Mouse (Mus musculus) cerebellum, adult 18-20 months (tissue): ENCODE measurements around the gene Gm1113.

Experiments used
- DNase-seq, 2 experiments: peaks; one replicate each; pipeline ENCODE4 v3.0.0; 2021

Gm1113 gene

GRCm38 (mm10) chr9:35518169-35518568 lies at the start of gene Gm1113:
Gm1113 (minus strand) TSS chr9:35518269.
- DNase-seq: no peak

GRCm38 (mm10) chr9:35564536-35565240 lies 46.6 kb upstream of the Gm1113 start:
- no peak for DNase-seq

- no peak for DNase-seq
Measured at GRCm38 (mm10) chr9:35561583-35561982, 43.5 kb upstream of the Gm1113 start.

GRCm38 (mm10) chr9:35561076-35561475 lies 43.0 kb upstream of the Gm1113 start:
- DNase-seq: no peak

- peak; percentile 86 to 88 for DNase-seq
Measured at GRCm38 (mm10) chr9:35559009-35559890, 41.2 kb upstream of the Gm1113 start.

GRCm38 (mm10) chr9:35558257-35559008 lies 40.4 kb upstream of the Gm1113 start, which contains the start of the genes Ddx25 and Pus3:
Ddx25 (minus strand) TSS chr9:35558528.
Pus3 (plus strand) TSS chr9:35558595.
- peak; percentile 83 to 94 for DNase-seq

GRCm38 (mm10) chr9:35556494-35557102 lies 38.5 kb upstream of the Gm1113 start:
- no peak for DNase-seq

- DNase-seq: no peak
Measured at GRCm38 (mm10) chr9:35548455-35548854, 30.4 kb upstream of the Gm1113 start.

- no peak for DNase-seq
Measured at GRCm38 (mm10) chr9:35546745-35547144, 28.7 kb upstream of the Gm1113 start.

- no peak for DNase-seq
Measured at GRCm38 (mm10) chr9:35545704-35546103, 27.6 kb upstream of the Gm1113 start.

- no peak for DNase-seq
Measured at GRCm38 (mm10) chr9:35544666-35545065, 26.6 kb upstream of the Gm1113 start.

- DNase-seq: no peak
Measured at GRCm38 (mm10) chr9:35543099-35543860, 25.2 kb upstream of the Gm1113 start.

GRCm38 (mm10) chr9:35541941-35542340 lies 23.9 kb upstream of the Gm1113 start:
- no peak for DNase-seq

- DNase-seq: peak; percentile 82 to 83
Measured at GRCm38 (mm10) chr9:35541488-35541887, 23.4 kb upstream of the Gm1113 start.

GRCm38 (mm10) chr9:35541024-35541423 lies 23.0 kb upstream of the Gm1113 start:
- no peak for DNase-seq

- DNase-seq: no peak
Measured at GRCm38 (mm10) chr9:35539001-35539750, 21.1 kb upstream of the Gm1113 start.

GRCm38 (mm10) chr9:35535876-35536275 lies 17.8 kb upstream of the Gm1113 start:
- DNase-seq: no peak

- DNase-seq: peak; percentile 50 to 72
Measured at GRCm38 (mm10) chr9:35535110-35535509, 17.0 kb upstream of the Gm1113 start.

- DNase-seq: no peak
Measured at GRCm38 (mm10) chr9:35533266-35533665, 15.2 kb upstream of the Gm1113 start.

- no peak for DNase-seq
Measured at GRCm38 (mm10) chr9:35529796-35530195, 11.7 kb upstream of the Gm1113 start.

- no peak for DNase-seq
Measured at GRCm38 (mm10) chr9:35529141-35529540, 11.1 kb upstream of the Gm1113 start.
